Mouse (Mus musculus) liver, postnatal 0 days (tissue): Measurements from ENCODE around the gene Grm4. TPM values are rescaled to one million over a fixed set of nuclear protein-coding genes. Genes with fewer than 3 reads are reported as not detected.

Experiments
- ATAC-seq: fragments of 200-750 bp; cut with Nextera tagmentation; 2 replicates; pipeline ENCODE4 v1.8.0; 2017; ENCODE audit warnings: mild to moderate bottlenecking, moderate library complexity
- DNase-seq: peaks from one replicate; pipeline ENCODE4 v3.0.0-alpha.2; 2016
- H3K27ac ChIP-seq: fragments of 300-500 bp; sonication (generic); 2 replicates; pipeline ENCODE4 v1.5.1; 2014; ENCODE audit warnings: antibody characterized with exemption, moderate library complexity, mild to moderate bottlenecking, low read depth
- H3K27me3 ChIP-seq: fragments of 300-500 bp; sonication (generic); 2 replicates; pipeline ENCODE4 v1.6.1; 2014; ENCODE audit warnings: low read length, control low read depth, mixed read lengths; ENCODE audit not compliant: insufficient read depth
- H3K36me3 ChIP-seq: fragments of 300-500 bp; sonication (generic); replicated peaks from 2 replicates; pipeline ENCODE4 v1.6.1; 2014; ENCODE audit warnings: mild to moderate bottlenecking, control low read depth, low read length, moderate library complexity, mixed read lengths; ENCODE audit not compliant: insufficient read depth
- H3K4me1 ChIP-seq: fragments of 300-500 bp; sonication (generic); 2 replicates; pipeline ENCODE4 v1.6.1; 2014; ENCODE audit warnings: antibody characterized with exemption, mild to moderate bottlenecking, control low read depth; ENCODE audit not compliant: insufficient read depth
- H3K4me2 ChIP-seq: fragments of 300-500 bp; sonication (generic); 2 replicates; pipeline ENCODE4 v1.6.1; 2014; ENCODE audit warnings: low read depth, mild to moderate bottlenecking, low read length, moderate library complexity, mixed read lengths
- H3K4me3 ChIP-seq: fragments of 300-500 bp; sonication (generic); 2 replicates; pipeline ENCODE4 v1.5.1; 2014; ENCODE audit warnings: low read depth, low read length
- H3K9ac ChIP-seq: fragments of 300-500 bp; sonication (generic); replicated peaks from 2 replicates; pipeline ENCODE4 v1.6.1; 2014; ENCODE audit warnings: mild to moderate bottlenecking, moderate library complexity
- H3K9me3 ChIP-seq: fragments of 300-500 bp; sonication (generic); 2 replicates; pipeline ENCODE4 v1.6.1; 2016; ENCODE audit warnings: mild to moderate bottlenecking, control low read depth, low read length, mixed read lengths
- CTCF ChIP-seq: sonication (generic); IDR thresholded peaks from 2 replicates; pipeline ENCODE4 v1.5.1; 2016; ENCODE audit warnings: antibody characterized with exemption, low read depth
- EP300 ChIP-seq: IDR thresholded peaks from 2 replicates; pipeline ENCODE4 v1.6.1; 2016; ENCODE audit warnings: antibody characterized with exemption, low read depth, mild to moderate bottlenecking
- WGBS: fragments of 180-500 bp; shearing (Covaris S2); extraction: QIAGEN DNeasy Blood & Tissue Kit; methylation state at CpG from one replicate; pipeline ENCODE4 v1.1.7; 2014; ENCODE audit not compliant: insufficient replicate concordance; 5-methylcytosine and 5-hydroxymethylcytosine counted together
- polyA plus RNA-seq: library from polyadenylated mRNA; unstranded; fragments of >200 nt; fragmentation: Nextera tagmentation; extraction: Ambion mirVana; gene quantifications from 2 replicates; pipeline ENCODE4 v1.2.1, GENCODE M21; 2015

Grm4 gene
- polyA plus RNA-seq, 1 experiment from 2014 or later = not detected

- no peaks in the 10 kb centered on the region for H3K36me3 ChIP-seq
- no peak overlapping the region for H3K4me2 ChIP-seq
- H3K9me3 ChIP-seq = peaks cover 5% of the 10 kb centered on the region
- H3K4me3 ChIP-seq = no peak overlapping the region
- WGBS = 95% methylated on average over 1 of the region's 1 CpGs
- no peaks in the 10 kb centered on the region for H3K4me1 ChIP-seq
- DNase-seq (no peak), ATAC-seq (no peak)
- TF ChIP-seq CTCF = peak; percentile 40
- no peak for TF ChIP-seq EP300
- no peak overlapping the region for H3K27ac ChIP-seq
- H3K27me3 ChIP-seq = no peaks in the 10 kb centered on the region
- H3K9ac ChIP-seq = no peak overlapping the region
These were observed 144.1 kb downstream of the Grm4 start for GRCm38 (mm10) chr17:27377151-27377550.

- ATAC-seq = no peak
- no peak overlapping the region for H3K27ac ChIP-seq
- TF ChIP-seq CTCF = no peak
- H3K9me3 ChIP-seq = peaks cover 5% of the 10 kb centered on the region
- no peaks in the 10 kb centered on the region for H3K27me3 ChIP-seq
- no peak overlapping the region for H3K4me2 ChIP-seq
- no peaks in the 10 kb centered on the region for H3K36me3 ChIP-seq
- WGBS = 54% methylated on average over 5 of the region's 5 CpGs
- H3K4me1 ChIP-seq = no peaks in the 10 kb centered on the region
- H3K4me3 ChIP-seq = no peak overlapping the region
- H3K9ac ChIP-seq = no peak overlapping the region
- no peak for DNase-seq
These were observed 145.7 kb downstream of the Grm4 start for GRCm38 (mm10) chr17:27375551-27375950.

Other genes with a start within 250 kb of the Grm4 start
- gene Hmga1, start 35.1 kb upstream of the Grm4 start, polyA plus RNA-seq = 64.0 and 64.9 TPM in 2 replicates
- 15.0 and 16.7 TPM in 2 replicates for gene AI413582, start 44.4 kb upstream of the Grm4 start, polyA plus RNA-seq
- 17.9 and 20.2 TPM in 2 replicates for gene Nudt3, start 102.1 kb upstream of the Grm4 start, polyA plus RNA-seq
- gene RPS10-NUDT3, start 113.8 kb upstream of the Grm4 start, polyA plus RNA-seq = not detected in 2 replicates
- 523 and 535 TPM in 2 replicates for gene Rps10, start 115.3 kb upstream of the Grm4 start, polyA plus RNA-seq
- gene Pacsin1, start 134.1 kb upstream of the Grm4 start, polyA plus RNA-seq = 0.27 and 0.29 TPM in 2 replicates
- 0.08 TPM in 1 of 2 replicates, not detected in the other for gene Spdef, start 207.6 kb upstream of the Grm4 start, polyA plus RNA-seq